Mouse (Mus musculus): ENCODE measurements around the gene Zfp949. TPM values are rescaled to one million over a fixed set of nuclear protein-coding genes. Genes with fewer than 3 reads are reported as not detected.
"Not testable (repeated sequence)": the region's sequence is repeated elsewhere in the genome, so short reads cannot be mapped to it uniquely, and the experiment has no call there.

The Zfp949 gene
- total RNA-seq, 2 experiments from 2014 or later: 22.4 to 23.8 TPM

DNA sequence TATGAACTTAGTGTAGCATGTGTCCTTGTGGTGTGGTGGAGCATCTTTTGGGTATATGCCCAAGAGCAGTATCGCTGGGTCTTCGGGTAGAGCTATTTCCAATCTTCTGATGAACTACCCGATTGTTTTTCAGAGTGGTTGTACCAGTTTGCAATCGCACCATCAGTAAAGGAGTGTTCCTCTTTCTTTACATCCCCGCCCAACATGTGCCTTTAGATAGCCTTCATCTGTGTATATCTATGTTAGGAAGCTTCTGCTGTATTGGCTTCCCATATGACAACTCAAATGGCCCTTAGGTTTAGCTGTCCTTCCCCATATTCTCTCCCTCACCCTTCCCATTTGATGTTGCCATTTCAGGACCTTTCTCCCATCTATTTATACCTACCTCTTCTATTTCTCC lies 13.7 kb upstream of the Zfp949 start:
- intact Hi-C loops (cut with DNase I): no loop called here
- no peak for DNase-seq (ENCODE audit: low spot score in 2 of 2)

GRCm38 (mm10) chr9:88539546-88540224 lies 8.1 kb upstream of the Zfp949 start:
- intact Hi-C loops (cut with DNase I): loop anchor here (10.0 kb wide), 1 partner anchor 145 kb away; no protein-coding TSS in a partner anchor
- DNase-seq (ENCODE audit: low spot score in 2 of 2): no peak

DNA sequence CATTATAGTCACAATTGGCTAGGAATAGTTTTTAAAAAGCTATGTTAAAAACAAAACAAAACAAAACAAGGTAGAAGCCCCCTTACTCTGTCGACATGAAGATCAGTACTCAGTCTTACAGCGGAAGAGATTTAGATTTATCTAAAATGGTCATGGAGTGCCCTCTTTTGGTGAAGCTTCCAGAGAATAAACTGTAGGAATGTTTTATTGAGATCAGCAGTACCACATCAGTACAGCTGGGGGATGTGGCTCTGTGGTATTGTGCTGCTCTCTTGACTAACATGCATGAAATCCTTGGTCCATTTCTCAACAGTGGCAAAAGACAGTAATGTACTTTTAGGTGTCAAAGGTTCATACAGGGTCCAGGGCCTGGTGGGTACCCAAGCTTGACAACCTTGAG lies 5.0 kb upstream of the Zfp949 start:
- no peak for DNase-seq (ENCODE audit: low spot score in 2 of 2)
- intact Hi-C loops (cut with DNase I): loop anchor here (10.0 kb wide), 1 partner anchor 148 kb away; no protein-coding TSS in a partner anchor

DNA sequence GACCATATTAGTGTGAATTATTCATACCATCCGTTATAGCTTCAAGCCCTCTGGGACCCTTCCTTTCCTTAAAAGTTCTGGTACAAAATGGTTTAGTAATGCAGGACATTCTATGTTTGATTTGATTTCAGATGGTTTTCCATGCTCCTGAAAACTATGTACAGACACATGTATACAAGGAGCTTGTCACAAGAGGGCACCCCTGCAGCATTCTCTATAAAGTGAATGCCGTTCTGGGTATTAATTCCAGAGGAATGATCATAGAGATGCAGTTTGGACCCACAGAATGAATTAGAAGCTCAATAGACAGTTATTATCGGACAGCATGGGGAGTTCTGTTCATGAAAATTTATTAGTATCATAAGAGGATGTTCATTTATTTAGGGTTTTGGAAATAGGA lies 2.3 kb upstream of the Zfp949 start:
- intact Hi-C loops (cut with DNase I): loop anchor here (5.0 to 10.0 kb wide), 2 partner anchors 151 to 303 kb away; no protein-coding TSS in a partner anchor
- no peak for DNase-seq (ENCODE audit: low spot score in 2 of 2)

DNA sequence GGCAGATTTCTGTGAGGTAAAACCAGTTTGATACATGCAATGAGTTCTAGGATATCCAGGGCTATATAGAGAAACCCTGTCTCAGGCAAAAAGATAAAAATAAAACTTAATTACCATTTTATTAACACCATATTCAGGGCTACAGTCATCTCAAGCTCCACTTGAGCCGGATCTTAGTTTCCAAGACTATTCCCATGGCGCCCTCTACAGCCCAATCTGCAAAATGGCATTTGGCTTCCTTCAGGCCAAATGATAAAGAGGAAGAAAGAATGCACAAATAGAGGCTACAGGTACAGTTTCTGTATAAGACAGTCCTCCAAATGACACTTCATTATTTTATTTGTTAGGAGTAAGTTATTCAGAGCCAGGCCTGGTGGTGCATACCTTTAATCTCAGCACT lies 1.7 kb upstream of the Zfp949 start:
- intact Hi-C loops (cut with DNase I): loop anchor here (2.0 to 10.0 kb wide), 3 partner anchors 65 to 304 kb away; no protein-coding TSS in a partner anchor

GRCm38 (mm10) chr9:88546657-88547056 lies 1.2 kb upstream of the Zfp949 start:
- DNase-seq (ENCODE audit: low spot score in 2 of 2): no peak
- intact Hi-C loops (cut with DNase I): loop anchor here (2.0 to 10.0 kb wide), 3 partner anchors 66 to 304 kb away; no protein-coding TSS in a partner anchor

More for the DNA sequence above, 1.7 kb upstream of the Zfp949 start:
- no peak for DNase-seq (ENCODE audit: low spot score in 2 of 2)

DNA sequence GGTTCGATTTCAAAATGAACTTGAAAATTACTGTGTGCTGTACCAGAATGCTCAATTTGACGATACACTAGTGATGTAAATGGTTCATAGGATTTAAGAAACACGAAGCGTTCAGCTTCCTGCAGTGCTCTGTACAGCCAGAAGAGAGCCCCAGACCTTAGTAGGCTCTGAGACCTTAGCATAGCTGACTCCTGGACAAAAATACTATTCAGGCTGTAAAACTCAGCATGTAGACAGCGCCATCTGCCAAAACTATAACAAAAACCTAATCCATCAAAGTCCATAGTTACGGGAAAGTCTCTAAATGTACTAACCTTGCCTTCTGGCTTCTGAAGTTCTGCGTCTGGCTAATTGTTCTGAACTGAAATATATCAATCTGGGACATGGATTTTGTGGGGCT lies 550 bp upstream of the Zfp949 start:
- intact Hi-C loops (cut with DNase I): loop anchor here (2.0 to 10.0 kb wide), 3 partner anchors 66 to 305 kb away; no protein-coding TSS in a partner anchor

GRCm38 (mm10) chr9:88548614-88548945 lies 760 bp downstream of the Zfp949 start:
- DNase-seq (ENCODE audit: low spot score in 2 of 2): no peak
- intact Hi-C loops (cut with DNase I): loop anchor here (5.0 to 10.0 kb wide), 2 partner anchors 154 to 306 kb away; no protein-coding TSS in a partner anchor

More for the DNA sequence above, 550 bp upstream of the Zfp949 start:
- DNase-seq (ENCODE audit: low spot score in 2 of 2): no peak

GRCm38 (mm10) chr9:88553071-88553470 lies 5.3 kb downstream of the Zfp949 start:
- intact Hi-C loops (cut with DNase I): no loop called here
- no peak for DNase-seq (ENCODE audit: low spot score in 2 of 2)

GRCm38 (mm10) chr9:88558146-88558545 lies 10.3 kb downstream of the Zfp949 start:
- intact Hi-C loops (cut with DNase I): no loop called here
- DNase-seq (ENCODE audit: low spot score in 2 of 2): no peak

- intact Hi-C loops (cut with DNase I); DNase-seq (ENCODE audit: low spot score in 2 of 2): not testable (repeated sequence)
Observed at GRCm38 (mm10) chr9:88561476-88561875, 13.7 kb downstream of the Zfp949 start.

DNA sequence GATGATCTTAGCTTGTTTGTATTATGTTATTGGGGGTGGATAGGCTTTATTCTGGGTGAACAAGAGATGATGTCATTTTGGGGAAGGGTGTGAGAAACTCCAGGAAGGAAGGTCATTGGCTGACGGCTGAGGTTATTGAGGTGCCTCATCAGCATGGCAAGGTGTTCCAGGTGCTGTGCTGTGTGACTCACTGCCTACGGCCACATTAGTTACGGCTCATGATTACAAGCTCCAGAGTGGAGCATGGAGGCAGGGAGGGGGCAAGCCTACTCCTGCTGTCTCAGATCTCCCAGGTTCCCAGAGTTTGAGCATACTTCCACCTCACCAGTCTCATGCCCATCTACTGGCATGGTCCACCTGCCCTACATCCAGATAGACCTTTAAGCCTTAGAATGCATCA lies 22.7 kb downstream of the Zfp949 start:
- intact Hi-C loops (cut with DNase I): not testable (repeated sequence)

GRCm38 (mm10) chr9:88580591-88580990 lies 32.8 kb downstream of the Zfp949 start, which contains the start of gene Trim43a:
Gene Trim43a (plus strand): TSS chr9:88580891.
- intact Hi-C loops (cut with DNase I); DNase-seq (ENCODE audit: low spot score in 2 of 2): not testable (repeated sequence)

More for the DNA sequence above, 22.7 kb downstream of the Zfp949 start:
- not testable (repeated sequence) for DNase-seq (ENCODE audit: low spot score in 2 of 2)

DNA sequence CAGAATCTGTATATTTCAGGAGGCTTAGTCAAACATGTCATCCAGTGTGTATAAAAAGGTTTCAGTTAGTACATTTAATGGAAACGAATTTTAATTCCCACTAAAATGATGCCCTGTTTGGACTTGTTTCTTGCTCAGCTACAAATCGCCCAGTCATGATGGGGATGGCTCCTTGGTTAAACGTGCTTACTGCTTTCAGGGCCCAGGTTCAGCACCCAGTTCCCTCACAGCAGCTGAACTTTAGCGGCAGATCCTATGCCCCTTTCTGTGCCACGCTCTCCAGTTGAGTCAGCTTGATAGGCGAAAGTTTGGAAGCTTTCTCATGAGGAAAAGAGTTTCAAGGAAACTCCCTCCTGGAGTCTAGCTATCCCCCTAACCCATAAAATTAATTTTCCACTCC lies 45.9 kb downstream of the Zfp949 start:
- intact Hi-C loops (cut with DNase I); DNase-seq (ENCODE audit: low spot score in 2 of 2): not testable (repeated sequence)

DNA sequence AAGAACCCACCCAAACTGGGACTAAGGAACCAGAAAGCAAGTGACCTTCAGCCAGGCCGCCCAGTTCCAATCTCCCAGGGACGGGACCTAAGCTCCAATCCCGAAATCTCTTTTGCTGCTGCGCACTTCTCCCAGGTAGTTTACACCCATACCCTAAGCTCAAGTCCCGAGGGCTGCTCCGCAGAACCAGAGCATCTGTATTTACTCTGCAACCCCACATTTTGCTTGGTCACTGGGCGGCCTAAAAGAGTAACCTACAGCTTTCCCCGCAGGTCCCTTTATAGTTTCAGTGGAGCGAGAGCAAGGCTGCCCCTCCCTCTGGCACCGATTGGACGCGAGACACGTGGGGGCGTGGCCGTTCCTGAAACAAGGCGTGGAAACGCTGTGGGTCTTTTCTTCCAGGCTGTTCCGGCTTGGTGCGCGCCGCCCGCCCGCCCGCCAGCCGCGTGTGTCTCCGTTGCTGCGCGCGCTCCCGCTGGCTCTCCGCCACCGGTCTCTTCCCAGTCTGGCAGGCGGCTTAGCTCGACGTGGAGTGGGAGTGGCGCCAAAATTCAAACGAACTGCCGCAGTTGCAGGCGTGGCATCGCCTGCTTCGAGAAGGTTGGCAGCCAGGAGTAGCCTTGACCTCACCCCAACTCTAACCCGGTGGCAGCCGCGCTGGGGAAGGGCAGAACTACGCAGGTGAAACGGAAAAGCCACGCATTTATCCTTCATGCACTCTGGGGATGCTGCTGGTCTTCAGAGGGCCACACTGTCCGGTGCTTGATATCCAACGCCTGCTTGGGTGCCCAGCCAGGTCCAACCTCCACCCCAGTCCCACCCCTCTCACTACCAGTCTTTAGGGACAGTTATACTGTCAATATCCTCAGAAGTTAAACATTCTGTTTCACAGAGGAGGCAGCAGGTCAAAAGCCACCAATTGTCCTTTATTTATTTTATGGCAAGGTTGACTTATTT lies 51.7 kb downstream of the Zfp949 start:
- intact Hi-C loops (cut with DNase I): not testable (repeated sequence)
- DNase-seq (ENCODE audit: low spot score in 2 of 2): peak; percentile 98

Other genes starting within 250 kb of the Zfp949 start
- gene Nt5e, start 220.8 kb upstream of the Zfp949 start, total RNA-seq (2021): 1 to 10 TPM; 3.1 to 3.9 TPM
- 10 to 100 TPM; 47.2 to 59.6 TPM for gene Snx14, start 109.1 kb upstream of the Zfp949 start, total RNA-seq (2021)
- gene Gm20537, start 91.4 kb upstream of the Zfp949 start, total RNA-seq (2021): under 1 TPM in 1 of 2 experiments, not detected in 1; 0.86 TPM
- 10 to 100 TPM; 58.2 to 67.8 TPM for gene Syncrip, start 65.4 kb upstream of the Zfp949 start, total RNA-seq (2021)
- 1 to 10 TPM; 1.2 to 1.5 TPM for gene Trim43a, start 32.9 kb downstream of the Zfp949 start, total RNA-seq (2021)
- gene Mthfsl, start 172.3 kb downstream of the Zfp949 start, total RNA-seq (2021): 10 to 100 TPM; 29.7 to 31.6 TPM
- gene Bcl2a1d, start 183.9 kb downstream of the Zfp949 start, total RNA-seq (2021): 1 to 10 TPM in 1 of 2 experiments, under 1 TPM in 1; 0.57 to 1.1 TPM

Measured in left cerebral cortex, postnatal 36 days (tissue).